Mouse (Mus musculus) right cerebral cortex, postnatal 4 days (tissue): ENCODE measurements around the gene Olfr90.
A peak's percentile ranks its signal among the peaks of the same experiment; 100 is the strongest.

Experiments
- DNase-seq: peaks from one replicate; pipeline ENCODE4 v3.0.0-alpha.2; 2022

Olfr90 gene

GRCm38 (mm10) chr17:37056957-37057356, 31.3 kb downstream of the Olfr90 start:
- no peak for DNase-seq

- no peak for DNase-seq
Observed at GRCm38 (mm10) chr17:37051745-37052144, 36.6 kb downstream of the Olfr90 start.

- peak; percentile 51 for DNase-seq
Observed at GRCm38 (mm10) chr17:37050876-37051275, 37.4 kb downstream of the Olfr90 start.

DNA sequence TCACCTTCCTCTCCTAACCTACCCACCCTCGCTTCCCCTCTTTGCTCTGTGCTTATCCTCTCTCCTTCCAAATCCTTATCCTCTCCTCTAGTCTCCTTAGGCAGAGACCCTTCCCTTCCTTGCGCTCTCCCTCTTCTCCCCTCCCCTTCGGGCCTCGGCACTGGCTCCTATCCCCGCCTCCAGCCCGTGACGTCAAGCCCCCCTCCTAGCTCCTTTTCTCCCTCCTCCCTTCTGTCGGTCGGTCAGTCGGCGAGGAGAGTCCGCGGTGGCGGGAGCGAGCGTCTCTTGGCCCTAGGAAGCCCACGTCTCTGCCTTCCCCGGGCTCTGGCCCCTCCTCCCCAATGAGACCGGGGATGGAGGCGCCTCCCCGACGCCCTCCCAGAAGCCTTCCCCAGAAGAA, 37.9 kb downstream of the Olfr90 start:
- peak; percentile 87 for DNase-seq

DNA sequence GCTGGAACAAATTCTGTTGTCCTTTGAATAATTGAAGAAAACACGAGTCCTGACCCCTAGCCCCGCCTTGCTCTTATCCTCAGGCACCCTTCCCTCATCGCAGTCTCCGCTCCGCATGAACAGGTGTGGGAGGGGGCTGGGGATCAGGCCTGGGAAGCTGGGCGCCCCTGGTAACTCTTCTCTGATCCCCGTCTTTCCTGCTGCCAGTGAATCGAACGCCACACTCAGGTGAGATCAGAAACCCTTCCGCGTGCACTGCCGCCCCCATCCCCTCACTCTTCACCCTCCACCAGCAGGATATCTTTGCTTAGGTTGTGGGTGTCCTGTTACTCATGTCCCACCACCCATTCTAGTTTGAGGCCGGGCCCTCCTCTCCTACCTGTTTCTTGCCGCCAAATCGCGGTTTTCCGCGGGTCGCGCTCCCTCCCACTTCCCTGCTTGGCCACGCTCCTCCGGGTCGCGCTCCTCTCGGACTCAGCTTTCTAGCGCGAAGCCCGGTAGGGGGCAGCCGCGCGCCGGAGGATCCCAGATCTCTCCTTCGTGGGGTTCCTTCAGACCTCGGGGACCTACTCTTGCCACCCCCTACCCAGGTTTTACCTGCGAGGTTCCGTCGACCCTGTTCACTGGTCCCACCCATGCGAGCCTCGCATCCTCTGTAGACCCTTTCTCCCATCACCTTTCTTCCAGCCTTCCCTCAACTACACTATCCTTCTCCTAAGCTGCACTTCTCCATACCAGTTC, 38.6 kb downstream of the Olfr90 start:
- peak; percentile 87 for DNase-seq

DNA sequence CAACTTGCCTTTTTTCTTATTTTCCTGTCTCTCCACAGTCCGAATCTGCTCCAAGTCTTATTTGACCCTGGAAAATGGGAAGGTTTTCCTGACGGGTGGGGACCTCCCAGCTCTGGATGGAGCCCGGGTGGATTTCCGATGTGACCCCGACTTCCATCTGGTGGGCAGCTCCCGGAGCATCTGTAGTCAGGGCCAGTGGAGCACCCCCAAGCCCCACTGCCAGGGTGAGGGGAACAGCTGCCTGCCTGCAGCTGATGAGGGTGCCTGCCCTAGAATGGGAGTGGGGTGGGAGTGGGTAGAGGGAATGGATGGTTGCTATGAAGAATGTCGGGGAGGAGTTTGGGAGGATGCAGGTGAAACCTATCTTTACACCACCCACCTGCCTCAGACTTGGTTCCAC, 39.9 kb downstream of the Olfr90 start:
- DNase-seq: no peak

DNA sequence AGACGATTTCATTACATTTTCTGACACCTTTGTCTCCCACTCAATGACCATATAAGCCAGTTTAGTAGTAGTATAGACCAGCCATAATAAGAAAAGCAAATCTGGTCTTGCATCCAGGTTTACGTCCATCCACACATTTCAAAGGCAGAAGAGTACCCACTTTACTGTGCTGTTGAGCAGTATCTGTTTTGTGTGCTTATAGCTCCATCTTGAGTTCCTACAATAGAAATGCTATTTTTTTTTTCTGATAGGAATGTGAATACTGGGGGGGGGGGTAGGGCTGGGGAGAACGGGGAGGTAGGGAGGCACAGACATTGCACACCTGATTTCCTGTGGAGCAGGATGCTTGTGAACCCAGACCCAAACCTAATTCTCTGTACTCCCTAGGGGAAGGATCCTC, 40.3 kb downstream of the Olfr90 start:
- no peak for DNase-seq

GRCm38 (mm10) chr17:37047332-37047976, 40.8 kb downstream of the Olfr90 start:
- DNase-seq: peak; percentile 20

GRCm38 (mm10) chr17:37046312-37047112, 41.8 kb downstream of the Olfr90 start:
- peak; percentile 72 for DNase-seq

GRCm38 (mm10) chr17:37045611-37046311, 42.5 kb downstream of the Olfr90 start, which contains the start of gene Gabbr1:
Gene Gabbr1 (plus strand): TSS chr17:37045966.
- peak; percentile 84 for DNase-seq

GRCm38 (mm10) chr17:37044651-37045244, 43.6 kb downstream of the Olfr90 start:
- no peak for DNase-seq

GRCm38 (mm10) chr17:37039127-37039894, 49.0 kb downstream of the Olfr90 start:
- DNase-seq: no peak
